Mouse (Mus musculus): ENCODE data around the gene H2-DMa.
"Not testable (repeated sequence)": the region's sequence is repeated elsewhere in the genome, so short reads cannot be mapped to it uniquely, and the experiment has no call there.

The H2-DMa gene

DNA sequence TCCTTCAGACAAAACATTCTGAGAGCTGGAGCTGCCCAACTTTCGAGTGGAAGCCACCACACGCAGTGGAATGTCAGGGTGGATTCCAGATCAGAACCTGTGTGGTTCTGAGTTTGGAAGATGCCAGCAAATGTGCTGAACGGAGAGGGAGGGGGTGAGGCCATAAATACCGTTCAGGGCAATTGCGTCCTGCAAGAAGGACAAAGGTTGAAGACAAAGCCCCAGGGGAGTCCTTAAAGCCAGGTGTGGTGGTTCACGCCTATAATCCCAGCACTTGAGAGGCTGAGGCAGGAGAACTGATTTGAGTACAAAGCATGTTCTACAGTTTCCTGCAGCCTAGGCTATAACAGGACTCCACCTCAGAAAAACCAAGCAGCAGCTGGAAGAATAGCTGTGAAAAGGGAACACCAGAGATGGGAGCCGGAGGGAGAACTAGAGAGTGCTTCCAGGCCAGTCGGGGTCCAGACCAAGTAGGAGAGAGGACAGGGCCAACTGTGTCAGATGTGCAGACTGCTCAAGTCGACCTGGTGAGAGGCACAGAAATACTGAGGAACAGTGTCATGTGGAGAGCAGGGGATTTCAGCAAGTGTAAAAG is 7.6 kb downstream of the H2-DMa start:
- DNase-seq (ENCODE audit: low read depth) = no peak

GRCm38 (mm10) chr17:34127475-34127874 is 8.1 kb downstream of the H2-DMa start:
- DNase-seq (ENCODE audit: low read depth) = no peak

DNA sequence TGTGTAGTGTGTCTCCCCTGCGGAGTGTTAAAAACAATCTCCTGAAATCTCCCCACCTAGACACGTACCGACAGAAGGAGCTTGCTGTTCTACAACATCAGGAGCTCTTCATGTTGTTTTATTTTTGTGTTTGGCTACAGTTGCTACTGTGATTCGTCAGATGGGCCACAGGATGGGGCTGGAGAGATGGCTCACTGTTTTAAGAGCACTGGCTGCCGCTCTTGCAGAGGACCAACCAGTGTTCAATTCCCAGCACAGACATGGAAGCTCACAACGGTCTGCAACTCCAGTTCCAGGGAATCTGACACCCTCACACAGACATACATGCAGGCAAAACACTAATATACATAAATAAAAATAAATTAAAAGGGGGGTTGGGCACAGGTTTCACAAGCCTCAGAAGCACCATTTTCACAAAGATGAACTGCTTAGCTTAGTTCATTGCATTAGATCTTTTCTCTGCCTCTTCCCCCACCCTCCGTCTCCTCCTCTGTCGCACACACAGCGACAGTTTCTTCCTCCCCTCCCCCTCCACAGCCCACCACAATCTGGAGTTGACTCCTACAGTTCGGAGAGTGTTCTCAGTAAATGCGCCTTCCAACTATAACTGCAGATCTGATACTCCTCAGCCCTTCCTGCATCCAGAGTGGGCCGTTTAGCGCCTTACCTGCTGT is 9.1 kb downstream of the H2-DMa start:
- DNase-seq (ENCODE audit: low read depth) = no peak

- no peak for DNase-seq (ENCODE audit: low read depth)
Observed at GRCm38 (mm10) chr17:34128944-34129791, 9.8 kb downstream of the H2-DMa start.

GRCm38 (mm10) chr17:34130073-34130947 is 11.0 kb downstream of the H2-DMa start:
- DNase-seq (ENCODE audit: low read depth) = no peak

DNA sequence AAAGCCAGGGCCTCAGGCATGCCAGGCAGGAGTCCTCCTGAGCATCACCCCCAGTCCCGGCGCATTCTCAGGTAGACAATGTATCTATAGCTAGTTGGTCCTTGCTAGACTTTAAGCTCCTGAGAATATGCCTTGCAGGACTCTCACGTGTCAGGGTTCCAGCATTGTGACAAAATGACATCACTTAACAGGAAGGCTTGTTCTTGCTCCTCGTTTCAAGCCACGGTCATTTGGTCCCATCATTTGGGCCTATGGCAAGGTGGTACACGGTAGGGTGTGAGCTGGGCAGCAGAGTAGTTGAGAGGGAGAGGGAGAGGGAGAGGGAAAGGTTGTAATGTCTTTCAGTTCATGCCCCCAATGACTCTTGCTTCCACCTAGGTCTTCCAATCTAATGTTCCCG is 12.6 kb downstream of the H2-DMa start:
- DNase-seq (ENCODE audit: low read depth) = no peak

DNA sequence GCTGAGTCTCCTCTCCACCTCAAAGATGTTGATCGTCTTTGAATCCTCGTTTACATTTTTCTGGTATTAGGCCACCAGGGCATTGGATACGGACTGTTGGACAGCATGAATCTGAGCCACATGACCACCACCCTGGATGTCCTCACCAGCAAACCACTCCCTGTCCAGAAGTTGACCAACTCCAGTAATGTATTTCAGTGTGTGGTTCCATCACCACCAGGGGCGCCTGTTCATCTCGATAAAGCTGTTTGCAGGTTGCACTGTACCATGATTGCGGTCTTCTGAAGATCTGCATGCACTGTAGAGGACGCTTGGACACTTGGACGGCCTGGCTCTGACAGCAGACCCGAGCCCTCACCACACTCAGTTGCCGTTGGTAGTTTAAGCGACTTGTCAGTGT is 13.9 kb downstream of the H2-DMa start:
- DNase-seq (ENCODE audit: low read depth) = no peak

- no peak for DNase-seq (ENCODE audit: low read depth)
Observed at GRCm38 (mm10) chr17:34134451-34134850, 15.1 kb downstream of the H2-DMa start.

GRCm38 (mm10) chr17:34135297-34136224 is 16.2 kb downstream of the H2-DMa start:
- peak; percentile 100 for DNase-seq (ENCODE audit: low read depth)

DNA sequence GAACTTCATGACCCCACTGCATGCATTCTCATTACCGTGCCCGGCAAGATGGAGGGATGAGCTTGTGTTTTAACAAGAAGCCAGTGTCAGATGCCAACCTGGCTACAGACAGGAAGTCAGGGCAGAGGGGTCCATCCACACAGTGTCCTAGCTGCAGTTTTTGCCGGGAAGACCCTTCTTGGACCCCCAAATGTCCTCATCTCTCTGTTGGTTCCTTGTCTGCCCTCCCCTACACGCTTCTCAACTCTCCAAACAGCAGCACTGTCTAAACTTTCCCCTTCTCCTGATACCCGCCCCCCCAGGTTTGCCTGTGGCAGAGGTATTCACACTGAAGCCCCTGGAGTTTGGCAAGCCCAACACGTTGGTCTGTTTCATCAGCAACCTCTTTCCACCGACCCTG is 18.3 kb downstream of the H2-DMa start:
- DNase-seq (ENCODE audit: low read depth) = no peak

DNA sequence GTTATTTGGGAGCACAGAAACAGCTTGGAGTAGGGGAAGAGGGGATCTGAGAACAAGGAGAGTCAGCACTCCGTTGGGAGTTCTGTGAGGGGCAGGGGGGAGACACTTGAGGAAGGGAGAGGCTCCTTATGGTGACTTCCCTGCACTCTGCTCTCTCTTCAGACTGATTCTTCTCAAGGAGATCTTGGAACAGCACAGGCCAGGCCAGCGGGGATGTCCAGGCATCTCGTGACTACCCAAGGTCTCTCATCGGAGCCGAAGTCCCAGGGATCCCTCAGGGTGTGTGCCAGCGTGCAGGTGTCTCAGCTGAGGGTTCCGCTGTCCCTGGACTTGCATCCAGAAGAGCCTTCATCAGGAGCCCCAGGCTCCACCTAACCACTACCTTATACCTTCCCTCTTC is 19.3 kb downstream of the H2-DMa start:
- no peak for DNase-seq (ENCODE audit: low read depth)

DNA sequence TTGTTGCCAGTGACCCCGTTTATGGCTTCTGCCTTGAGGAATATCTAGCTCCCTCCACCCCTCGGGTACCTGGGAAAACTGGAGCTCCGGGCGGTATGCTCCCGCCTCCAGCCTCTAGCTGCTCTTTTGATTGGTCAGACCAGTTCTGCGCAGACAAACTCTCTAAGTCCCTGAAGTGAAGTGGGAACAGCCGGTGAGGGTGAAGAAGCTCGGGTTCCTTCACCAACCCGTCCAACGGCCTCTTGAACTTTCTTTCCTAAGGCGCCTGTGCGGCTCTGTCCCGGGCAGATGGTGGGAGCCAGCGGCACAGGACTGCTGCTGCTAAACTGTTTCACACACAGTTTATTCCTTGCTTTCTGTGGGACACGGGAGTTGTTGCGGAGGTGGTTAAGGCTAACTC is 20.1 kb downstream of the H2-DMa start:
- no peak for DNase-seq (ENCODE audit: low read depth)

DNA sequence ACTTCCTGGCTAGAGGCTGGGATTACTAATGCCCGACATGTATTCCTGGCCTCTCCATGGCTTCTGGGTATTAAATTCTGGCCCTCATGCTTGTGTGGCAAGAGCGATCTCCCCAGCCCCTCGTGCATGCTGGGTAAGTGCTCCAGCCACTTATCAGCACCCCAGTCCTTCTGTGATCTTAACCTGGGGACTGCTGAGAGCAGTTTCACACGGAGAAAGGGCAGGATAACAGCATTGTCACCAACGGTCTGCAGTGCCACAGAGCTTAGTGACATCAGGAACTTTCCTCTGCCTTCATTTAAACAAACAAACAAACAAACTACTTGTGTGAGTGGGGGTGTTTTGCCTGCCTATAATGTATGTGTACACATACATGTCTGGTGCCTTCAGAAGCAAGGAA is 20.9 kb downstream of the H2-DMa start:
- DNase-seq (ENCODE audit: low read depth) = no peak

GRCm38 (mm10) chr17:34141448-34141847 is 22.1 kb downstream of the H2-DMa start:
- DNase-seq (ENCODE audit: low read depth) = no peak

GRCm38 (mm10) chr17:34142456-34143010 is 23.2 kb downstream of the H2-DMa start:
- no peak for DNase-seq (ENCODE audit: low read depth)

DNA sequence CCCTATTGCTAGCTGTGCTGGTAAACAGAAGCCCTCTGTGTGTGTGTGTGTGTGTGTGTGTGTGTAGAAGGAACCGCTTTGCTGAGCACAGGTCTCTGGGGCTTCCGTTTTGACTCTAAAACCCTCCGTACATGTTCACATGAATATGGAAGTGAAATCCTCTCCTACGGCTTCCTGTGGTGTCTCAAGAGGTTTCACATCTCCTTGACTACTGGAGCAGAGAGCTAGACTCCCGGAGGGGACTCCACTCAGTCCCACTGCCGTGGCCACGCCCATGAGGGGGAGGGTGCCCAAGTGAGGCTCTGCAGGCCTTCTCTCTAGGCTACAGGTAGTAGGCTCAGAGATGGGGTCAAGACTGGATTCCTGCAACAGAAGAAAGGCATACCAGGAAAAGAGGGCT is 23.7 kb downstream of the H2-DMa start, which contains the start of gene H2-DMb2:
TSS of gene H2-DMb2 (plus strand) at position 275 of the 400 bp plus-strand sequence.
- DNase-seq (ENCODE audit: low read depth) = no peak

- no peak for DNase-seq (ENCODE audit: low read depth)
Observed at GRCm38 (mm10) chr17:34143461-34143860, 24.1 kb downstream of the H2-DMa start.

DNA sequence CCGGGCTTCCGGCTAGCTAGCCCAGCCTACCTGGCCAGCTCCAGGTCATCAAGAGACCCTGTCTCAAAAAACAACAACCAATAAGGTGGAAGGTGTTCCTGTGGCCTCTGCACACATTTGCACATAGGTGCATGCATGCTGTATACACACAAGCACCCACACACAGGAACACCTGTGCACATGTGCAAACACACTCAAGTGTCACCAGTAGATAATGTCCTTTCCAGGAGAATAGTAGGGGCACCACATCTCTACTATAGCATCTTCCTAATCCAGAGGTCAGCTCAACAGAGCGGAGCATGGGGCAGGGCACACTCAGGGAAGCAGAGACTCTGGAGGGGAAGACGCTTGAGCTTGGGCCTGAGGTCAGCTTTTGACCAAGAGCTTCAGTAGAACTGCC is 24.9 kb downstream of the H2-DMa start:
- not testable (repeated sequence) for DNase-seq (ENCODE audit: low read depth)

- DNase-seq (ENCODE audit: low read depth) = no peak
Observed at GRCm38 (mm10) chr17:34144960-34145371, 25.6 kb downstream of the H2-DMa start.

- DNase-seq (ENCODE audit: low read depth) = peak; percentile 92
Observed at GRCm38 (mm10) chr17:34152923-34153322, 33.6 kb downstream of the H2-DMa start, which contains the start of gene H2-DMb1. H2-DMb1 (plus strand) TSS chr17:34153072.

All from fibroblast of lung, adult 2 months (primary cell).